Mouse (Mus musculus): ENCODE data around the gene Hmgn2. TPM values are rescaled to one million over a fixed set of nuclear protein-coding genes. Genes with fewer than 3 reads are reported as not detected.

Hmgn2 gene
- polyA plus RNA-seq, 1 experiment from 2014 or later, result 1,100 TPM

Other genes starting within 250 kb of the Hmgn2 start
- 40.6 and 45.6 TPM in 2 replicates for gene Arid1a, start 211.9 kb downstream of the Hmgn2 start, polyA plus RNA-seq (2014; fragmentation: Nextera tagmentation; extraction: Ambion mirVana)
- 22.4 and 24.1 TPM in 2 replicates for gene Rps6ka1, start 80.9 kb downstream of the Hmgn2 start, polyA plus RNA-seq (2014; fragmentation: Nextera tagmentation; extraction: Ambion mirVana)
- gene Dhdds, start 32.3 kb upstream of the Hmgn2 start, polyA plus RNA-seq (2014; fragmentation: Nextera tagmentation; extraction: Ambion mirVana), result 48.8 and 48.9 TPM in 2 replicates
- gene Lin28a, start 50.2 kb upstream of the Hmgn2 start, polyA plus RNA-seq (2014; fragmentation: Nextera tagmentation; extraction: Ambion mirVana), result 0.09 and 0.28 TPM in 2 replicates
- gene Zfp683, start 85.2 kb upstream of the Hmgn2 start, polyA plus RNA-seq (2014; fragmentation: Nextera tagmentation; extraction: Ambion mirVana), result not detected in 2 replicates
- gene Crybg2, start 92.2 kb upstream of the Hmgn2 start, polyA plus RNA-seq (2014; fragmentation: Nextera tagmentation; extraction: Ambion mirVana), result 1.6 and 2.9 TPM in 2 replicates
- 2.1 and 4.7 TPM in 2 replicates for gene Cd52, start 126.4 kb upstream of the Hmgn2 start, polyA plus RNA-seq (2014; fragmentation: Nextera tagmentation; extraction: Ambion mirVana)
- 21.7 and 26.9 TPM in 2 replicates for gene Ubxn11, start 133.9 kb upstream of the Hmgn2 start, polyA plus RNA-seq (2014; fragmentation: Nextera tagmentation; extraction: Ambion mirVana)
- gene Sh3bgrl3, start 160.1 kb upstream of the Hmgn2 start, polyA plus RNA-seq (2014; fragmentation: Nextera tagmentation; extraction: Ambion mirVana), result 395 and 405 TPM in 2 replicates
- 14.8 and 18.2 TPM in 2 replicates for gene Cep85, start 218.5 kb upstream of the Hmgn2 start, polyA plus RNA-seq (2014; fragmentation: Nextera tagmentation; extraction: Ambion mirVana)
- gene Gm7534, start 234.4 kb upstream of the Hmgn2 start, polyA plus RNA-seq (2014; fragmentation: Nextera tagmentation; extraction: Ambion mirVana), result not detected in 2 replicates

All from neural tube, embryonic 14.5 days (tissue).